Mouse (Mus musculus) brain, embryonic 14.5 days (tissue): ENCODE results near the gene Sh2b1.

ENCODE experiments used
- CTCF ChIP-seq: fragments of 200-500 bp; IDR thresholded peaks from 2 replicates; pipeline ENCODE4 v1.5.1; 2012; ENCODE audit warnings: inconsistent platforms, mild to moderate bottlenecking, moderate library complexity, borderline replicate concordance; ENCODE audit not compliant: insufficient read depth, insufficient read length; ENCODE audit errors: extremely low read depth
- POLR2A ChIP-seq: fragments of 200-500 bp; IDR thresholded peaks from 2 replicates; pipeline ENCODE4 v1.6.1; 2012; ENCODE audit warnings: mild to moderate bottlenecking, inconsistent platforms, borderline replicate concordance; ENCODE audit not compliant: poor library complexity, insufficient read depth, insufficient read length, severe bottlenecking; ENCODE audit errors: extremely low read depth

- no peak for TF ChIP-seq POLR2A
- TF ChIP-seq CTCF: no peak
Measured at GRCm38 (mm10) chr7:126474486-126474955, 703 bp downstream of the Sh2b1 start.
